Mouse (Mus musculus) c-Kit-negative CD71-positive TER-119-positive erythroid progenitor cells, embryonic 14.5 days (primary cell): ENCODE measurements around the gene Wfdc1.

Experiments
- DNase-seq: peaks from one replicate; pipeline ENCODE4 v3.0.0-alpha.2; 2013; ENCODE audit warnings: low read depth, low spot score

Gene Wfdc1

DNA sequence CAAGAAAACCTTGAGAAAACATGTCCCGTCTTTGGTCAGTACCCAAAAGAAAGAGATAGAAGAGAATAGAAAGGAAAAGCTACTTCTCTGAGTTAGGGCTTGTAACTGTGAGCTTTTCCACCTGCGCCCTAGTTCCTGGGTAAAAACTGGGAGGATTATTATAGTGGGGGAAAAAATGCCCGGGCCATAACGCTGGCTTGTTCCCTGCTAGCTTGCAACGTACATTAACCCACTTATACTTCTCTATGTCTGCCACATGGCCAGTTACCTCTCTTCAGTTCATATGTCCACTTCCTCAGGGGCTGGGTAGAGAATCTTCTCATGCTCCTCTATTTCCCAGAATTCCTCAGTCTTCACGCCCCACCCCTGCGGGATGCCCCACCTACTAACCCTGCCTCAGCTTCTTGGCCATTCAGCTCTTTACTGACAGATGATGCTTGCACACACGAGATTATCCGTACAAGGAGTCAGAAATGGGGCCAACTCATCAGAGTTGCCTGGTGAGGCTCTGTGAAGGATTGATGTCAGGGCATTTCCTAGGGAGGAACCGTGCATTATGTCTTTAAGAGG, 70.3 kb downstream of the Wfdc1 start:
- no peak for DNase-seq

DNA sequence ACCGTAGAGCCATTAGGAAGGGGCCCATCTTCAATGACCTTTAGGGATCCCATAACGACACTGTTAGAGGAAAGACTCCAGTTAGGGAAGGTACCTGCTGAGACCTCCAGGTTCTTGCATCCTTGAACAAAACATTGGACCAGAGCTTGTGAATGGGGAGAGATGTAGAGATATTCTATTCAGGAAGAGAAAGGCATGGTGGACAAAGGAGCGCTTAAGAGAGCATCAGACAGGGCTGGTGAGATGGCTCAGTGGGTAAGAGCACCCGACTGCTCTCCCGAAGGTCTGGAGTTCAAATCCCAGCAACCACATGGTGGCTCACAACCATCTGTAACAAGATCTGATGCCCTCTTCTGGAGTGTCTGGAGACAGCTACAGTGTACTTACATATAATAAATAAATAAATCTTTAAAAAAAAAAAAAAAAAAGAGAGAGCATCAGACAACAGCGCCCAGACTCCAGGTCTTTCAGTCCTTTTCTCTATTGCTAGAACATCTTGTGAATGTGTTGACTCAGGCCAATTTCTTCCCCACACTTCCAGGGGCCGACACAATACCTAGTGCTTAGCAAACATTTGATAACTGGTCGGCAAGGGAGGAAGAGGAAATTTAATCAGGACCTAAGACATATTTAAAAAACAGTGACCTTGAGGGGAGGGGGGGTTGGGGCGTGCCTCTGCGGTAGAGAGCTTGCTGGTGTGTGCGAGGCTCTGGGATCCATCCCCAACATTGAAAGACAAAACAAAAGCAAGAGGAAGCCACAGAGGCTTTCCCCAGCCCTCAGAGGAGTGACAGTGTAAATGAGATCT, 71.1 kb downstream of the Wfdc1 start:
- DNase-seq: no peak
